Mouse (Mus musculus): ENCODE measurements around the gene Cnnm3.

- no peak for TF ChIP-seq CTCF (IDR thresholded peaks at IDR 0.05; ENCODE audit: control insufficient read depth, insufficient read depth, low read length)
- TF ChIP-seq POLR2A (IDR thresholded peaks at IDR 0.05; ENCODE audit: borderline replicate concordance, control insufficient read depth, low read depth, low read length) = no peak
Measured at GRCm38 (mm10) chr1:36563632-36564031, 52.0 kb downstream of the Cnnm3 start.
